Mouse (Mus musculus) brain, embryonic 18.5 days (tissue): ENCODE data around the gene Zkscan16.

ENCODE experiments used
- DNase-seq: peaks from one replicate; pipeline ENCODE4 v3.0.0-alpha.2; 2012; ENCODE audit warnings: low read depth, low spot score

Gene Zkscan16

DNA sequence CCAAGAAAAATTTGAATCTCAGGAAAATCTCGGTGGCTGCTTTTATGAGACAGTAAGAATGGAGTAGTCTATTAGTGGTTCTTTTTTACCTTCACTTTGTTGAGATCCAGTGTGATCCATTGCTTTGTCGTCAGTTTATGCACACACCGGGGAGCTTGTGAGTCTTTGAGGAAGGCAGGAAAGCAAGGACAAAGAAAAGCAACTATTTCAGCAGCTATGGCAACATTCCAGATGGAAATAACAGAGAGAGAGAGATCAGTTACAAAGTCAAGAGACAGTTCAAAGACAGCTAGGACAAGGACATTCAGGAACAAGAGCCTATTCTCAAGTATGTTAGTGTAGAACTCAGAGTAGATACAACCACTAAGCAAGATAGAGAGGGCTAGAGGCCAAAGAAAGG, 7.6 kb upstream of the Zkscan16 start:
- DNase-seq, result no peak

- DNase-seq, result no peak
Observed at GRCm38 (mm10) chr4:58941638-58942037, 1.8 kb upstream of the Zkscan16 start.

GRCm38 (mm10) chr4:58942942-58943341, 486 bp upstream of the Zkscan16 start:
- no peak for DNase-seq

DNA sequence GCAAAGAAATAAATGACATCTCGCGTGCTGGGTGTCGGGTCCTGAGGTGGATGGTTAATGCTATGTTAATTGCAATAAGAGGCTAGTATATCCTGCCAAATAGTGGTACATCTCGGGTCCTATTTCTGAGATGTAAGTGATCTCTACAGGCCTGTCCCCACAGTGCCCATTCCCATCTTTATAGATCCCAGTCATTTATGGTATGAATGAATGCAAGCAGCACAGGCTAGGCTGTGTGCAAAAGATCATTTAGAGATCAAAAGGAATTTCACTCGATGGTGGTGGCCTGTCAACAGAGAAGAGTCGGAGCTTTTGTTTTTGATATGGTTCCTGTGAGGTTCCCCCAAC, 752 bp downstream of the Zkscan16 start:
- no peak for DNase-seq

GRCm38 (mm10) chr4:58944695-58945094, 1.3 kb downstream of the Zkscan16 start:
- DNase-seq, result no peak

- DNase-seq, result no peak
Observed at GRCm38 (mm10) chr4:58948391-58948790, 5.0 kb downstream of the Zkscan16 start.

- DNase-seq, result no peak
Observed at GRCm38 (mm10) chr4:58952630-58953029, 9.2 kb downstream of the Zkscan16 start.

DNA sequence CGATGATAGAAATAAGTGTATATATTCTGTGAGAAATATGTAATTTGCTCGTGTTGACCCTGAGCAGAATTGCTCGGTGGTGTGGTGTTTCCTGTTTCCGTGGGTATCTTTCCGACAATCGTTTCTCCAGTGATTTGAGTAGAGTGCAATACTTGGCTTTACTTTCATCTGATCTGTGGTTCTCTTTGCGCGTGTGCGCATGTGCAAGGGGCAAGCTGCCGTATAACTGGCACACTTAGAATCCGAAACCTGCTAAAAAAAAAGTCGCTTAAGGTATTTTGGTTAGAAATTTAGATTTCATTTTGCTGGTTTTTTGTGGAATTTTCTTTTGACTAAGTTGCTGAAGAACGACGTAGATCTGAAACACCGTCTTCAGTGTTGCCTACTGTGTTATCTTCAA, 18.3 kb downstream of the Zkscan16 start:
- no peak for DNase-seq

DNA sequence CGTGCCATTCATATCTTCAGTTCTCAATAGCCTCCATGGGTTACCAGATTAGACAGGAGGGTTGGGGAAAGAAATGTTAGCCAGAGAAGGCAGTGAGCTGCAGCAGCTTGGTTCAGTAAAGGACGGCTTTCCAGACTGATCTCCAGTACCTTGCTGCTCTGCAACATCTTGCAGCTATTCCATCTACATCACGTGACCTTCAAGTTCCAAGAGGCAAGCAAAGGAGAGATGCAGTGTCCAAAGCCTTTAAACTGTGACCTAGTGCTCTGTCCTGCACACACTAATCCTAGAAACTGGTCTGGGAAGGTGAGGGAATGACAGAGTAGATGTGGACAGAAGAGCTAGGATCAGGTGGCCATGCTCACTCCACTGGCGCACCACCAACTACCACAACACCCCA, 19.8 kb downstream of the Zkscan16 start:
- no peak for DNase-seq

DNA sequence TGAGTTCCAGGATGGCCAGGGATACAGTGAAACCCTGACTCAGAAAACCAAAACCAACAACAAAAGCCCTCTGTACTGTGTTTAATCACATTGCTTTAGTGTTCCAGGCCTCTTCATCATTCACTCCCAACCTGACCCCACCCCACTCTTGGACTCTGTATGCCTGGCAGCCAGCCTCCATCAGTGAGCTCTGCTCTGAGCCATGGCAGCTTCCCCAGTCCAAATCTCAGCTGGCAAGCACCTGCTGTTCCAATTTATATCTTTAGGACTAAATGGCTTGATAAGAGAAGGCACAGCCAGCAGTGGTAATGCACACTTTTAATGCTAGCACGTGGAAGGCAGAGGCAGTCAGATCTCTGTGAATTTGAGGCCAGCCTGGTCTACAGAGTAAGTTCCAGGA, 21.7 kb downstream of the Zkscan16 start:
- no peak for DNase-seq

DNA sequence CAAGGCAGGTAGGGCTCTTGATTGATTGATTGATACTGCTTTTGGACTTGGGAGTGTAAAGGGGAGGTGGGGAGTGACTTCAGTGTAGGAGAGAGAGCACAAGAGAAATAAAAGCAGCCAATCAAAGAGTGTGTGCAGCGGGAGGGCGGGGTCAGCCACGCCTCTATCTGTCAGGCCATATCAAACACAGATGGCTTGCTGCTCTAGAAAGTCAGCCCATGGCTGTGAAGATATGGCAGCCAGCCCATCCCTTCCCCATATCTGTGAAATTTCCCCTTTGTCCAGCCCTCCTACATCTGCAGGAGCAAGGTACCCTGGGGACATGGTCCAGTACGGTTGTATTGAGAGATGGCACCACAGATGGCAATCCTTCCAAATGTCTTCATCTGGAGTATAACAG, 27.2 kb downstream of the Zkscan16 start:
- DNase-seq, result no peak

- no peak for DNase-seq
Observed at GRCm38 (mm10) chr4:58975711-58976110, 32.3 kb downstream of the Zkscan16 start.

GRCm38 (mm10) chr4:58981421-58981820, 38.0 kb downstream of the Zkscan16 start:
- no peak for DNase-seq

GRCm38 (mm10) chr4:58982806-58983205, 39.4 kb downstream of the Zkscan16 start:
- DNase-seq, result no peak

- no peak for DNase-seq
Observed at GRCm38 (mm10) chr4:58985157-58985648, 41.8 kb downstream of the Zkscan16 start.

- no peak for DNase-seq
Observed at GRCm38 (mm10) chr4:58986540-58987190, 43.2 kb downstream of the Zkscan16 start, which contains the start of gene Ptgr1. TSS of gene Ptgr1 (minus strand) at chr4:58987119.

DNA sequence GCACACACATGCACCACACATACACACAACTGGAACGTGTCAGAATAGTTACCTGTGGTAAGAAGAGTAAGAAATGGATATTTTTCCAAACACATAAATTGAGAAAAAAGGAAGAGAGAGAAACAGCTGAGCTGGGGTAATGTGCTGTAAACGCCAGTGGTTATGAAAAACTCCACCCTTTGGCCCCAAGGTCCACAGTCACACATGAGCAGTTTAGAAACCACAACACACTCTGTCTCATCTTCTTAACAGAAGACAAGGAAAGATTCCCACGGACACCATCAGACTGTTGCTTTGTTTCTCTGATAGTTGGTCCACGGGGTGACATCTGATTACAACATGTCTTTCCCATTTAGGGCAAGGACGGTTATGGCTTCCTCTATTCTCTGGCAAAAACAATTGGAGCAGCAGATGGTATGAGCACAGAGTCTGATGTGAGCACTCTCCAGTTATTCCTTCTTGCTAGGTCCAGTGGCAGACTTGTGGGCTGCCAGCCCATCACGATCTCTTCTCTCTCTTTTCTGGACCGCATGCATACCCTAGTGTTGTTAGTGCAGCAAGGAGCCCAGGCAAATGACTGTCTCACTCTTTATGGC, 46.0 kb downstream of the Zkscan16 start:
- DNase-seq, result no peak

DNA sequence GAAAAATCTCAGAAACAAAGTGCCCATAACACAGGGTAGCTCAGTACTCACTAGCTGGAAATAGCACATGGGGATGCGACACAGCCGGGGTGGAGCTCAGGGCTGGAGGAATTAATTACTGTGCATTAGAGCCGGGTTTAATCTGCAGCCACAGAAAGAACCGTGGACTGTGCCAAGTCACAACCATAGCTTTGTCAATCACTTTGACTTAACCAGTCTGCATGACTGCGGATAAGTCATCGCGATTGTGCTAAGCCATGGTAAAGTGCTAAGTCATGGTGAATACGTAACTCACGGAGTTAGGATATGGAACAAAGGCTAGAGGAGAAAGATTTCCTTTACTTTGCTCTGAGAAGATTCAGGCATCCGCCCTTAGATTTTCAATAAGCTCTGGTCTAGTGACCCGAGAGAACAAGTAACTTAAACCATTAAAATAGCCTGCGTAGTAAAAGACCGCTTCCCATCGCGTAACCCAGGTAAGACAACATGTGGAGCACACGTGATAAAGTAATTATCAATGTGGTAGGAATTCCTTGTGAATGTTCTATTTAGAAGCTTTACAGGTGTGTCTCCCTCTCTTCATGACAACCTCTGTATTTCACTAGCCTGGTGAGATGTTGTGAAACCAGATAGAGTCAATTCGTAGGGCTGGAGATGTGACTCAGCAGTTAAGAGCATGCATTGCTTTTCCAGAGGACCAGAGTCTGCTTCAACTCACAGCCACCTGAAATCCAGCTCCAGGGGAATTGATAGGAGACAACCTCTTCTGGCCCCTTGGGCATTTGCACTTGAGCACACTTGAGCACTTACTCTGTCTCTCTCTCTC, 47.4 kb downstream of the Zkscan16 start:
- no peak for DNase-seq

GRCm38 (mm10) chr4:58992195-58992594, 48.8 kb downstream of the Zkscan16 start:
- no peak for DNase-seq

DNA sequence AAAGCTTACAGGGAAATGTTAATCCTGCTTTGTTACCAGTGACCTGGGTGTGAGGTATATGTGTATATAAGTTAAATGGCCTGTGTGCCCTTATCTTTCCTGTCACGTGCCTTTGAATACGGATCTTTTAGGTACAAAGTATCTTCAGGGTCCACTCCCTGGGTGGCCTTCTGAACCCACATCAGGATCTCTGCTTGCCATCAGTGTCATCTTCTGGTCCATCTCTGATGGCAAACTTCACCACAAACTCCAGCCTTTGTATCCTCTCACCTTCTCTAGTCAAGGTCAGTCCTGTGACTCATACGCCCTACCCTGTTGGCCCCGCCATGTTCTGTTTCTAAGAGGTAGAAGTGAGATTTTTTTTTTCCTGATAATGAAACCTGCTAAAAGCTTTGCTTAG, 51.3 kb downstream of the Zkscan16 start, which contains the start of gene Dnajc25:
Gene Dnajc25 (plus strand): TSS at position 301 of the 400 bp plus-strand sequence.
- no peak for DNase-seq

GRCm38 (mm10) chr4:58995251-58995693, 51.8 kb downstream of the Zkscan16 start:
- no peak for DNase-seq

GRCm38 (mm10) chr4:58997081-58997480, 53.7 kb downstream of the Zkscan16 start:
- no peak for DNase-seq
